Mouse (Mus musculus) stomach, embryonic 16.5 days (tissue): ENCODE measurements around the gene Nfx1. TPM values are rescaled to one million over a fixed set of nuclear protein-coding genes. Genes with fewer than 3 reads are reported as not detected.

Experiments used
- ATAC-seq: fragments of 200-750 bp; cut with Nextera tagmentation; 2 replicates; pipeline ENCODE4 v1.8.0; 2017; ENCODE audit warnings: moderate number of reproducible peaks, moderate TSS enrichment; ENCODE audit not compliant: insufficient read depth, low FRiP score
- H3K27ac ChIP-seq: fragments of 300-500 bp; sonication (generic); 2 replicates; pipeline ENCODE4 v1.5.1; 2014; ENCODE audit warnings: low read length
- H3K27me3 ChIP-seq: fragments of 300-500 bp; sonication (generic); 2 replicates; pipeline ENCODE4 v1.6.1; 2014; ENCODE audit warnings: low read length, control low read depth, mixed read lengths; ENCODE audit not compliant: control insufficient read depth, insufficient read depth
- H3K36me3 ChIP-seq: fragments of 300-500 bp; sonication (generic); 2 replicates; pipeline ENCODE4 v1.6.1; 2014; ENCODE audit warnings: low read length; ENCODE audit not compliant: control insufficient read depth, insufficient read depth
- H3K4me1 ChIP-seq: fragments of 300-500 bp; sonication (generic); 2 replicates; pipeline ENCODE4 v1.6.1; 2014; ENCODE audit warnings: low read length, control low read depth, mixed read lengths; ENCODE audit not compliant: control insufficient read depth, insufficient read depth
- H3K4me2 ChIP-seq: fragments of 300-500 bp; sonication (generic); 2 replicates; pipeline ENCODE4 v1.6.1; 2014; ENCODE audit warnings: low read depth, low read length, mixed read lengths
- H3K4me3 ChIP-seq: fragments of 300-500 bp; sonication (generic); replicated peaks from 2 replicates; pipeline ENCODE4 v1.5.1; 2014; ENCODE audit warnings: mild to moderate bottlenecking, low read length
- H3K9ac ChIP-seq: fragments of 300-500 bp; sonication (generic); 2 replicates; pipeline ENCODE4 v1.6.1; 2014; ENCODE audit warnings: low read length
- H3K9me3 ChIP-seq: fragments of 300-500 bp; sonication (generic); replicated peaks from 2 replicates; pipeline ENCODE4 v1.6.1; 2016; ENCODE audit warnings: low read length, control low read depth; ENCODE audit not compliant: control insufficient read depth
- WGBS: fragments of 180-500 bp; shearing (Covaris S2); extraction: QIAGEN DNeasy Blood & Tissue Kit; methylation state at CpG from one replicate; pipeline ENCODE4 v1.1.7; 2014; 5-methylcytosine and 5-hydroxymethylcytosine counted together
- polyA plus RNA-seq: library from polyadenylated mRNA; unstranded; fragments of >200 nt; fragmentation: Nextera tagmentation; extraction: Ambion mirVana; gene quantifications from 2 replicates; pipeline ENCODE4 v1.2.1, GENCODE M21; 2015

The Nfx1 gene
- polyA plus RNA-seq, 1 experiment from 2014 or later: 83.2 TPM

DNA sequence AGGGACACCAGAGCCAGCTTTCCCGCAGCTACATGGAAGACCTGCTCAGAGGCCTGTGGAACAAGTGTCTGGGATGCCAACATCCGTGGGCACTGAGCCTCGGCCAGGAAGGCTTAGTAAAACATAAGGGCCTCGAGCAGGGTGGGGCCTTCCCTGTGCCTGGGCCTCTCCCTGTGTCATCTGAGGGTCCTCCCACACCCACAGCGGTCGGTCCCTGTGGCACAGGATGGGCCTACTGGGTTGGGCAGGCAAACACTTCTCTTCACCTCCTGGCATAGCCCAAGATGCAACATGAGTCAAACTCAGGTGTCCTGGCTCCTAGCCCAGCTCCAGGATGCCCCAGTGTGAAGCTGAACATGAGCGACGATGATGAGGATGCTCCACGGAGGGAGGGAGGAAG lies 86.7 kb downstream of the Nfx1 start:
- Histone ChIP-seq H3K4me2 (no peak overlapping the region), H3K9me3 (no peaks in the 10 kb centered on the region), H3K4me3 (no peak overlapping the region), H3K27me3 (no peaks in the 10 kb centered on the region), H3K9ac (no peak overlapping the region), H3K4me1 (peaks cover 15% of the 10 kb centered on the region; the same call in 1 of the 2 replicates), H3K36me3 (no peaks in the 10 kb centered on the region), H3K27ac (no peak overlapping the region)
- ATAC-seq: peak; percentile 66; the same call in 1 of the 2 replicates
- 51% methylated on average over 9 of the region's 9 CpGs for WGBS

DNA sequence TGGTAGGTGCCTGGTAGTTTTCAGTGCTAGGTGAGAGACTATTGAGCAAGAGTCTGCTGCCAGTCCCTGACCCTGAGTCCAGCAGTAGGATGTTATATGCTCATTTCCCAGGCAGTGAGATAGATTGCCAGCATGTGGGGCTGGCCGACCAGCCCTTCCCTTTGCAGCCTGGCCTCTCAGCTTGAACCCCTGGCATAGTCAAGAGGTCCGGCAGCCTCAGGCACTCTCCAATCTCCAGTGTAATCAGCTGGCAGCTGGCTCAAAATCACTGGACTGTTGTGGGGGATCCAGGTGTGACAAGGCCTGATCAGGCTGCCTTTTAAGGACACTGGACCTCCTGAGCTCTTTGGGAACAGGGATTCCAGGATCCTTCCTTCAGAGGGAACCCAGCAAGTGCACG lies 92.6 kb downstream of the Nfx1 start:
- no peaks in the 10 kb centered on the region for H3K27me3 ChIP-seq
- peak overlapping the region; percentile 87 for H3K27ac ChIP-seq
- 52% methylated on average over 3 of the region's 3 CpGs for WGBS
- H3K9me3 ChIP-seq: no peaks in the 10 kb centered on the region
- no peak overlapping the region for H3K4me3 ChIP-seq
- H3K4me1 ChIP-seq: 0 out of 2 replicates have a peak, but pooled peaks cover 5% of the 10 kb centered on the region
- H3K36me3 ChIP-seq: no peaks in the 10 kb centered on the region
- no peak for ATAC-seq
- H3K4me2 ChIP-seq: peak overlapping the region; percentile 50; the same call in 1 of the 2 replicates
- H3K9ac ChIP-seq: peak overlapping the region; percentile 54

DNA sequence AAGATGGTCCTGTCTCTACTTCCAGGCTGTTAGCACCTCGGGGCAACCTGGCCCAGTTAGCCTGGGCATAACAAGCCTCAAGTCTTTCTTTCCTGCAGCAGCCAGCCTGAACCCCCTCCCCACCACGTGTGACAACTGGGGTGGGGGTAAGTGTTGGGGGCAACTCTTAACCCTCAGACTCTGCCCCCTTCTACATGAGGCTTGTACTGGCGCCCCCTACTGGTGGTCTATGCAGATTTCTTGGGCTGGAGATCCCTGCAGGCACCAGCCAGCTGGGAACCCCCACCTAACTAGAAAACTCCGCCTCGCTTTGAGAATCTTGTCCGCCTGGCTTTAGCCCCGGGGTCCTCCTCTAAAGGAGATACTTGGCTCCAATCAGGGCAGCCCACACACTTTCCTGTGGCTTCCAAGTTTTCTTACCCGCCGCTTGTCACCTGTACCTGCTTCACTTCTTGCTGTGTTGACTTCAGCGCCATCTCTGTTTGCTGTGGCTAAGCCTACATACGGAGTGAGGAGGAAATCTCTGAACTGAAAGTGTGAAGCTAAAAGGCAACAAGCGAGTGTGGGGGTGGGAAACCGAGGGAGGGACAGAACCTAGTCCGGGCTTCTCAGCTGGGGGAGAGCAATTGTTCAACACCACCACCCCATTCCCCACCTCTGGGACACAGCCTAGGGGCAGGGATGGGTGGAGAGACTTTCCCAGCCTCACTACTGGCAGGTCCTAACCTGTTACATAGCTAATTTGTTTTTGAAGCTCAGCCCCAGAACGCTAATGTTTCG lies 93.4 kb downstream of the Nfx1 start:
- WGBS: 14% methylated on average over 16 of the region's 16 CpGs
- Histone ChIP-seq H3K9me3 (no peaks in the 10 kb centered on the region), H3K27ac (peak overlapping the region; percentile 87), H3K9ac (peak overlapping the region; percentile 54; the same call in 1 of the 2 replicates), H3K27me3 (no peaks in the 10 kb centered on the region), H3K4me3 (peak overlapping the region; percentile 32), H3K4me1 (0 out of 2 replicates have a peak, but pooled peaks cover 5% of the 10 kb centered on the region), H3K36me3 (no peaks in the 10 kb centered on the region), H3K4me2 (peak overlapping the region; percentile 50)
- ATAC-seq: peak; percentile 70; the same call in 1 of the 2 replicates

DNA sequence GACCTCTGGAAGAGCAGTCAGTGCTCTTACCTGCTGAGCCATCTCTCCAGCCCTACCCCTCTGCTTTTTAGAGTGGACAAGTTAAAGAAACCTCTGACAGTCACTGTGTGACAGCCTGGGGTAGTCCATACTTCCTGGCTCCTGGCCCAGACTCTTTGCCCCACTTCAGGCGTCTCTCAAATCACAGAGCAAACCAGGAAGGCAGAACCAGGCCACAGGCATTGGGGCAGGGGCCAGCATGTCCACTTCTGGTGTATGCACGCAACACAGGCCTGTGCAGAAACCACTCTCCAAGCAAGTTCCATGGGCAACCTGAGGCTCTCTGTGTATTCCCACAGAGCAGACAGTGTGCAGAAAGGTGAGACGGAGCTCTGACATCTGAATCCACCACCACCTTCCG lies 94.5 kb downstream of the Nfx1 start:
- H3K9ac ChIP-seq: no peak overlapping the region
- 0 out of 2 replicates have a peak, but pooled peaks cover 5% of the 10 kb centered on the region for H3K4me1 ChIP-seq
- no peaks in the 10 kb centered on the region for H3K27me3 ChIP-seq
- H3K9me3 ChIP-seq: no peaks in the 10 kb centered on the region
- H3K4me3 ChIP-seq: no peak overlapping the region
- WGBS: 80% methylated on average over 4 of the region's 4 CpGs
- H3K4me2 ChIP-seq: no peak overlapping the region
- ATAC-seq: no peak
- no peaks in the 10 kb centered on the region for H3K36me3 ChIP-seq
- peak overlapping the region; percentile 87 for H3K27ac ChIP-seq

DNA sequence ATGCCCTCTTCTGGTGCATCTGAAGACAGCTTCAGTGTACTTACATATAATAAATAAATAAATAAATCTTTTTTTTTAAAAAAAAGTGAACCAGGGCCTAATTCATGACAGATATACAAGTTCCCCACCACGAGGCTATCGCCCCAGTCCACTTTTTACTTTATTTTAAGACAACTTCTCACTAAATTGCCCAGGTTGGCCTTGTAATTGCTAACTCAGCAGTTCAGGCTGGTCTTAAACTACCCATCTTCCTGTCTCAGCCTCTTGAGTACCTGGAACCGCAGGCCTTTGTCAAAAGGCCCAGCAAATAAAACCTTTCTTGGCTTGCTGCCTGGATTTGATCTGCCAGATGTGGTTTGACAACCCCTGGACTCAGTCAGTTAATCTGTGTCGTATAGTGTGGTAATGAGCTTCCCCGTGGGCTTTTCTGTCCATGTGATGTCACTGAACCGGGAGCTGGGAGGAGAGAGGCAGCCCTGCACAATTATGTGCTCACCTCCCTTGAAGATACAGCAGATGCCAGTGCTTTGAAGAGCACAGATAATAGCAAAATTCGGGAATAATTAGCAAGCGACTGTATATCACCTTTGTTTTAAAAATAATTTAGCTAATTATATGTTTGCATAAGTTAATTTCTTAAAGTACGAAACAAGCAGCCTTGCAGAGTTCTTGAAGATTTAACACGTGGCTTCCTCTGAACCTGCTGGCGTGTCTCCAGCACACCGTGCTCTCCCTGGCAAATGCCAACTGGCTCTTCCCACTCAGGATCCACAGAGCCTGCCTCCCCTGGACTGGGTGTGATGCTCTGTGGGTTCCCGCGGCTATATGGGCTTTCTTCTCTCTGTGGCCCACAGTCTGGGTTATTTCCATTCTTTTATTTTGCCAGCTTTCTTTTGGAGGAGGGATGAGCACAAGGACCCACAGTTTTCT lies 101.1 kb downstream of the Nfx1 start:
- Histone ChIP-seq H3K4me2 (no peak overlapping the region), H3K9ac (no peak overlapping the region), H3K4me3 (no peak overlapping the region), H3K36me3 (no peaks in the 10 kb centered on the region), H3K27me3 (no peaks in the 10 kb centered on the region), H3K4me1 (no peaks in the 10 kb centered on the region), H3K9me3 (no peaks in the 10 kb centered on the region), H3K27ac (no peak overlapping the region)
- ATAC-seq: no peak
- WGBS: 70% methylated on average over 14 of the region's 14 CpGs

DNA sequence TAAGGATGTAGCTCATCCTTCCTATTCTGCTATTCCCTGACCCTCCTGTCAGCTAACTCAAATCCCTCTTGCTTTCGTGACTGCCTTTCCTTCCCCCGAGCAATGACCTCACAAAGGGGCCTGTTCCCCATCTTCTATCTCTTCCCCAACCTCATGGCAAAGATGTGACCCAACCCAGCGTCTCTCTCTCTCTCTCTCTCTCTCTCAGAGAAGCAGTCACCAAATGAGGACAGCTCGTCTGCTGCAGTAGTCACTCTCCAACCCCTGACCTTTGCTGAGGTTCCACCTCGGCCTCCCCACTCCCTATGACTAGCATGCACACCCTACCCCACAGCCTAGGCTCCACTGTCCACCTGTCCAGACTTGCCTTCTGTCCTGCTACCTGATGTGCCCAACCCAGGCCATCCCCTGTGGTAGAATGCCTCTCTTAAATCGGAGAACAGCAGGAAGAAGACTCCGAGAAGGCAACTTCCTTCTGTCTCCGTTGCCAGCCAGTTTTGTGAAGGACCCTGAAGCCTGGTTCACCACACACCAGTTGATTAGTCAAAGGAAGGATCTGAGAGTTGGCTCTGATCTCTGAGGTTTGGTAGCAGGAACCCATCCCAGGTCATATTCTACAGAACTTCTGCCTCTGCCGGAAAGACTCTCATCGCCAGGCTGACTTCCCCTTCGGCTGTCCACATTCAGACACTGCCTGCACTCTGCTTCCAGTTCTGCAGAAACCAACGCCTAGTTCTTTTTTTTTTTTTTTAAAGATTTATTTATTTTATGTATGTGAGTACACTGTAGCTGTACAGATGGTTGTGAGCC lies 102.5 kb downstream of the Nfx1 start:
- H3K36me3 ChIP-seq: no peaks in the 10 kb centered on the region
- H3K27me3 ChIP-seq: no peaks in the 10 kb centered on the region
- H3K27ac ChIP-seq: no peak overlapping the region
- H3K9me3 ChIP-seq: no peaks in the 10 kb centered on the region
- ATAC-seq: no peak
- no peak overlapping the region for H3K4me2 ChIP-seq
- H3K4me1 ChIP-seq: no peaks in the 10 kb centered on the region
- 63% methylated on average over 12 of the region's 12 CpGs for WGBS
- H3K4me3 ChIP-seq: no peak overlapping the region
- H3K9ac ChIP-seq: no peak overlapping the region

DNA sequence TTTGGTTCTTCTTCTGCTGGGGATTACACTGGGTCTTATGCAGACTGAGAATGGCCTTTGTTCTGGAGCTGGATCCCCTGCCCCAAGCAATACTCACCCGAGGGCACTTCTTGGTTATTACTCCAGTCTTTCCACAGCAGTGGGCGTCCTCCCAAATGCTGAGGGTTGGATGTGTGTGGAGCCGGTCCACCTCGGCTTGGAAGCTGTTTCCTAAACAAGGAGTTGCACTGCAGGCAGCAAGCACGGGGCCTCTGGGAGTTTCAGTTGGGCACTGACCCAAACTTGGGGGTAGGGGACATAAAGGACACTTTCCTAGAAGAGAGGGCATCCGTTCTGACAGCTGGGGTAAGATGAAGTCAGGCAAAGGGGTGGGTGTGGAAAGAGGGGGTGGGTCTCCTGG lies 103.8 kb downstream of the Nfx1 start:
- no peak for ATAC-seq
- Histone ChIP-seq H3K27me3 (no peaks in the 10 kb centered on the region), H3K27ac (no peak overlapping the region), H3K9ac (no peak overlapping the region), H3K4me2 (no peak overlapping the region), H3K9me3 (no peaks in the 10 kb centered on the region), H3K4me3 (no peak overlapping the region), H3K36me3 (no peaks in the 10 kb centered on the region), H3K4me1 (no peaks in the 10 kb centered on the region)
- WGBS: 76% methylated on average over 6 of the region's 6 CpGs
